Mouse (Mus musculus): ENCODE data around the gene Ryr3. TPM values are rescaled to one million over a fixed set of nuclear protein-coding genes. Genes with fewer than 3 reads are reported as not detected.

Gene Ryr3
- polyA plus RNA-seq, 1 experiment from 2014 or later, result 0.91 TPM

- Histone ChIP-seq H3K27ac (ENCODE audit: low read depth, low read length) (no peak overlapping the region), H3K9me3 (ENCODE audit: control insufficient read depth, low read length) (no peaks in the 10 kb centered on the region), H3K9ac (ENCODE audit: low read length) (no peak overlapping the region), H3K36me3 (ENCODE audit: control insufficient read depth, insufficient read depth, low read length) (no peaks in the 10 kb centered on the region), H3K27me3 (ENCODE audit: control insufficient read depth, insufficient read depth, low read length) (no peaks in the 10 kb centered on the region), H3K4me2 (ENCODE audit: low read depth, low read length, severe bottlenecking) (no peak overlapping the region), H3K4me1 (replicated peaks; ENCODE audit: control insufficient read depth, insufficient read depth, low read length) (no peaks in the 10 kb centered on the region), H3K4me3 (ENCODE audit: low read depth, low read length) (no peak overlapping the region)
- DNase-seq (ENCODE audit: low spot score), result no peak
- 64% methylated on average over 3 of the region's 3 CpGs for WGBS
- ATAC-seq (replicated peaks; ENCODE audit: low FRiP score), result no peak
These were observed 339.5 kb downstream of the Ryr3 start for GRCm38 (mm10) chr2:112877404-112877803.

DNA sequence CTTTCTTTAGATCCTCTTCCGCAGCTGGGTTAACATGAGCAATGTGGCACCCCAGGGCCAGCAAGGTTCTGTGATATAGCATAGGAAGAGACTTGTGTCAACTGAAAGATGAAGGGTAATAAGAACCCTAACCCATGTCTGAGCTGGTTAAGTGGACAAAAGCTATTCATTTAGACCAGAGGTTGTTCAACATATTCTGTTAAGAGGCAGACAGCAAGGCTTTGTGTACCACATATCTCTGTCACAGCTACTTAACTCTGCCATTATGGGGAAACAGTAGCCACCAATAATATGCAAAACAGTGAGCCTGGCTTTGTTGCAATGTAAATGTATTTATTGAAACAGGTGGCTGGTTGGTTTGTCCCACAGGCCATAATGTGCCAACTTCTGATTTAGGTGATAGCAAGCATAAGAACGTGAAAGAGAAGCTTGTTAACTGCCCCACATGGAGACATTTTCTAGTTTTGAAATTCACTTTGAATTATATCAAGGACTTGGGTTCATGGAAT, 350.8 kb downstream of the Ryr3 start:
- ATAC-seq (replicated peaks; ENCODE audit: low FRiP score), result no peak
- H3K9me3 ChIP-seq (ENCODE audit: control insufficient read depth, low read length), result no peaks in the 10 kb centered on the region
- WGBS, result 83% methylated on average over 2 of the region's 2 CpGs

DNA sequence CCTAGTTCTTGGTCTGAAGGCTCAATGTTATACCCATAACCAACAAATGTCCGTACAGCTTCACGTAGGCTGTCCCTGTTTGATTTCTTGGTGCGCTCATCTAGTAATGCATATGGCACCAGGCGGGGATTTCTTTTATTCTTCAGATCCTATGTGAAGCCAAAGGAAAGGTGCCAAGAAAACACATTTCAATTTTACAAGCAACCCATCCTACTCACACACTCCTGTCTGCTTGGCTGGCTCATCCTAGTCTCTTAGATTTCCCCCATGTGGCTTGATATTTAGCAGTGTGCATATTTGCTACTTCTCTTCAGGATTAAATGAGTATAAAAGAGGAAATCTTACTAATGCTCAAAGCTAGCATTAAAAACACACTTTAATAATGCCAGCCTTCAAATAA, 355.1 kb downstream of the Ryr3 start:
- ATAC-seq (replicated peaks; ENCODE audit: low FRiP score), result no peak
- H3K4me3 ChIP-seq (ENCODE audit: low read depth, low read length), result no peak overlapping the region
- DNase-seq (ENCODE audit: low spot score), result no peak
- H3K4me1 ChIP-seq (replicated peaks; ENCODE audit: control insufficient read depth, insufficient read depth, low read length), result no peaks in the 10 kb centered on the region
- H3K9me3 ChIP-seq (ENCODE audit: control insufficient read depth, low read length), result no peaks in the 10 kb centered on the region
- WGBS, result 96% methylated on average over 4 of the region's 4 CpGs
- no peak overlapping the region for H3K4me2 ChIP-seq (ENCODE audit: low read depth, low read length, severe bottlenecking)
- no peak overlapping the region for H3K9ac ChIP-seq (ENCODE audit: low read length)
- no peak overlapping the region for H3K27ac ChIP-seq (ENCODE audit: low read depth, low read length)
- H3K36me3 ChIP-seq (ENCODE audit: control insufficient read depth, insufficient read depth, low read length), result no peaks in the 10 kb centered on the region
- H3K27me3 ChIP-seq (ENCODE audit: control insufficient read depth, insufficient read depth, low read length), result no peaks in the 10 kb centered on the region

More for the DNA sequence above, 350.8 kb downstream of the Ryr3 start:
- H3K9ac ChIP-seq (ENCODE audit: low read length), result no peak overlapping the region
- H3K4me2 ChIP-seq (ENCODE audit: low read depth, low read length, severe bottlenecking), result no peak overlapping the region
- no peaks in the 10 kb centered on the region for H3K36me3 ChIP-seq (ENCODE audit: control insufficient read depth, insufficient read depth, low read length)
- no peak overlapping the region for H3K27ac ChIP-seq (ENCODE audit: low read depth, low read length)
- DNase-seq (ENCODE audit: low spot score), result no peak
- no peak overlapping the region for H3K4me3 ChIP-seq (ENCODE audit: low read depth, low read length)
- no peaks in the 10 kb centered on the region for H3K27me3 ChIP-seq (ENCODE audit: control insufficient read depth, insufficient read depth, low read length)
- H3K4me1 ChIP-seq (replicated peaks; ENCODE audit: control insufficient read depth, insufficient read depth, low read length), result no peaks in the 10 kb centered on the region

DNA sequence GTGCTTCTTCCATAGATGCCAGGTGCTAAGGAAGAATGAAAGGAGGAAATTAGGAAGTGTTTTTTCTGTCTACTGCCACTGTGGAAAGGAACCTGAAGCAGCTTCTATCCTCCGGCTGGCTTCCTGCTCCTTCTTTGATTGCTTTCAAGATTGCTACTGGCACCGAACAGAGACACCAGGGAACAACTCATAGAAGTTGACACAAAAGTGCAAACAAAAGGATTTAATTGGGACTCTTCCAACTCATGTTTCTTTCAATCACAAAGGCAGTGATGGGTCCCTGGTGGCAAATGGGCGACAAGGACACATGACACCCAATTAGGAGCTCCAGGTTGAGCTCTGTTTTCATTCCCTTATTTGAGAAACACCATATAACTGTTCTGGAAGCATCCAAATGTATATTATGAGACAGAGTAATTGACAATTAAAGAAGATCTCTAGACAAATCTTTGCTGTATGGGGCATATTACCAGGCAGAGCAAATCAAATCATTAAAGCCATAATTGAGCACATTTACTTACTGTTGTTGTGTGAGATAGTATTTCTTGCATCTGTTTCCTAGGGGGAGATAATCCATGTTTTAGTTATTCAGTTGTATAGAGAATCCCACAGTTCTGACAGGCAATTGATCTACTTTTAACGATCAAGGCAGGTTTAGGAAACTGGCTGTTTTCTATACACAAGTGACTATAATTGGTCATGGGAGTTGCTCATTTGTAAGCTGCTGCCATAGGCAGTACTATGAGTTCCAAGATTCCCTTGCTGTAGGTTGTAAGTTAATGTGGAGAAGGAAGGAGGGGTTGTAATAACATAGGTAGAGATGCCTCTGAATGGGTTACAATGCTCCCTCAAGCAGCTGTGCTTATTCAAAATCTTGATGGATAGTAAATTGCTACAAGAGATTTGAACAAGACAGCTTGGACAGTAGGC, 371.0 kb downstream of the Ryr3 start:
- Histone ChIP-seq H3K4me3 (ENCODE audit: low read depth, low read length) (no peak overlapping the region), H3K4me1 (replicated peaks; ENCODE audit: control insufficient read depth, insufficient read depth, low read length) (no peaks in the 10 kb centered on the region), H3K36me3 (ENCODE audit: control insufficient read depth, insufficient read depth, low read length) (no peaks in the 10 kb centered on the region), H3K27me3 (ENCODE audit: control insufficient read depth, insufficient read depth, low read length) (no peaks in the 10 kb centered on the region), H3K9ac (ENCODE audit: low read length) (no peak overlapping the region), H3K27ac (ENCODE audit: low read depth, low read length) (no peak overlapping the region), H3K9me3 (ENCODE audit: control insufficient read depth, low read length) (no peaks in the 10 kb centered on the region), H3K4me2 (ENCODE audit: low read depth, low read length, severe bottlenecking) (no peak overlapping the region)
- ATAC-seq (replicated peaks; ENCODE audit: low FRiP score) (no peak), DNase-seq (ENCODE audit: low spot score) (no peak)
- 38% methylated on average over 4 of the region's 4 CpGs for WGBS

- Histone ChIP-seq H3K9ac (ENCODE audit: low read length) (no peak overlapping the region), H3K9me3 (ENCODE audit: control insufficient read depth, low read length) (no peaks in the 10 kb centered on the region), H3K27ac (ENCODE audit: low read depth, low read length) (no peak overlapping the region), H3K4me1 (replicated peaks; ENCODE audit: control insufficient read depth, insufficient read depth, low read length) (no peaks in the 10 kb centered on the region), H3K4me3 (ENCODE audit: low read depth, low read length) (no peak overlapping the region), H3K4me2 (ENCODE audit: low read depth, low read length, severe bottlenecking) (no peak overlapping the region), H3K27me3 (ENCODE audit: control insufficient read depth, insufficient read depth, low read length) (no peaks in the 10 kb centered on the region), H3K36me3 (ENCODE audit: control insufficient read depth, insufficient read depth, low read length) (no peaks in the 10 kb centered on the region)
- ATAC-seq (replicated peaks; ENCODE audit: low FRiP score) (no peak), DNase-seq (ENCODE audit: low spot score) (no peak)
- WGBS, result 38% methylated on average over 3 of the region's 3 CpGs
These were observed 374.0 kb downstream of the Ryr3 start for GRCm38 (mm10) chr2:112842877-112843276.

GRCm38 (mm10) chr2:112831423-112832305, 385.2 kb downstream of the Ryr3 start:
- no peak for DNase-seq (ENCODE audit: low spot score)
- Histone ChIP-seq H3K4me3 (ENCODE audit: low read depth, low read length) (no peak overlapping the region), H3K4me2 (ENCODE audit: low read depth, low read length, severe bottlenecking) (no peak overlapping the region), H3K9me3 (ENCODE audit: control insufficient read depth, low read length) (no peaks in the 10 kb centered on the region), H3K27ac (ENCODE audit: low read depth, low read length) (no peak overlapping the region), H3K36me3 (ENCODE audit: control insufficient read depth, insufficient read depth, low read length) (no peaks in the 10 kb centered on the region), H3K27me3 (ENCODE audit: control insufficient read depth, insufficient read depth, low read length) (no peaks in the 10 kb centered on the region), H3K4me1 (replicated peaks; ENCODE audit: control insufficient read depth, insufficient read depth, low read length) (peaks cover 2% of the 10 kb centered on the region; the same call in 1 of the 2 replicates), H3K9ac (ENCODE audit: low read length) (no peak overlapping the region)
- 34% methylated on average over 4 of the region's 4 CpGs for WGBS
- peak; percentile 61; the same call in 1 of the 2 replicates for ATAC-seq (replicated peaks; ENCODE audit: low FRiP score)

- no peak overlapping the region for H3K9ac ChIP-seq (ENCODE audit: low read length)
- ATAC-seq (replicated peaks; ENCODE audit: low FRiP score) (no peak), DNase-seq (ENCODE audit: low spot score) (no peak)
- 39% methylated on average over 4 of the region's 4 CpGs for WGBS
- H3K9me3 ChIP-seq (ENCODE audit: control insufficient read depth, low read length), result no peaks in the 10 kb centered on the region
- no peaks in the 10 kb centered on the region for H3K36me3 ChIP-seq (ENCODE audit: control insufficient read depth, insufficient read depth, low read length)
- no peak overlapping the region for H3K4me3 ChIP-seq (ENCODE audit: low read depth, low read length)
- peaks cover 2% of the 10 kb centered on the region; the same call in 1 of the 2 replicates for H3K4me1 ChIP-seq (replicated peaks; ENCODE audit: control insufficient read depth, insufficient read depth, low read length)
- no peak overlapping the region for H3K4me2 ChIP-seq (ENCODE audit: low read depth, low read length, severe bottlenecking)
- no peak overlapping the region for H3K27ac ChIP-seq (ENCODE audit: low read depth, low read length)
- no peaks in the 10 kb centered on the region for H3K27me3 ChIP-seq (ENCODE audit: control insufficient read depth, insufficient read depth, low read length)
These were observed 390.3 kb downstream of the Ryr3 start for GRCm38 (mm10) chr2:112826571-112826970.

DNA sequence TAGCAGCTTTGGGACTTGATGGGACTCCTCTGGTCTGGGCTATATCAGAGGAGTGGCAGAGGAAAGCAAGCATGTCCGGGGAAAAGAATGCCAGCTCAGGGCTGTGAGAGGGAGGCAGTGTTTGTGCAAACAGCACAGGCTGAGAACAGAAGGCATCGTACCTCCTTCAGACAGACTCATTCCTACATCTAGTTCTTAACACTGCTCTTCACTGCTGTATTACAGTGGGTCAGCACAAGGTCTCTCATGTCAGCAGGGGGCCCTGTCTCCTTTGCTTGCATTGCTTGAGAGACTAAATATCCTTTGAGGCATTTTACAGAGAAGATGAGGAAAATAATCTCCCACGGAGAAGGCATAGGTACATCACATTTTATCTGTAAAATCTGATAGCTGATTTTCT, 394.2 kb downstream of the Ryr3 start:
- Histone ChIP-seq H3K4me1 (replicated peaks; ENCODE audit: control insufficient read depth, insufficient read depth, low read length) (no peaks in the 10 kb centered on the region), H3K27ac (ENCODE audit: low read depth, low read length) (no peak overlapping the region), H3K36me3 (ENCODE audit: control insufficient read depth, insufficient read depth, low read length) (no peaks in the 10 kb centered on the region), H3K27me3 (ENCODE audit: control insufficient read depth, insufficient read depth, low read length) (no peaks in the 10 kb centered on the region), H3K4me3 (ENCODE audit: low read depth, low read length) (no peak overlapping the region), H3K9me3 (ENCODE audit: control insufficient read depth, low read length) (no peaks in the 10 kb centered on the region), H3K9ac (ENCODE audit: low read length) (no peak overlapping the region), H3K4me2 (ENCODE audit: low read depth, low read length, severe bottlenecking) (no peak overlapping the region)
- DNase-seq (ENCODE audit: low spot score) (no peak), ATAC-seq (replicated peaks; ENCODE audit: low FRiP score) (no peak)
- 37% methylated on average over 3 of the region's 3 CpGs for WGBS

Measured in forebrain, embryonic 11.5 days (tissue).